Mouse (Mus musculus) stomach, postnatal 0 days (tissue): Measurements from ENCODE around the gene Rnf180.

Experiments
- CTCF ChIP-seq: IDR thresholded peaks from 2 replicates; pipeline ENCODE4 v1.5.1; 2016; ENCODE audit warnings: antibody characterized with exemption, low read depth, mild to moderate bottlenecking, moderate library complexity
- EP300 ChIP-seq: optimal IDR thresholded peaks from 2 replicates; pipeline ENCODE3; 2016; ENCODE audit warnings: antibody characterized with exemption

DNA sequence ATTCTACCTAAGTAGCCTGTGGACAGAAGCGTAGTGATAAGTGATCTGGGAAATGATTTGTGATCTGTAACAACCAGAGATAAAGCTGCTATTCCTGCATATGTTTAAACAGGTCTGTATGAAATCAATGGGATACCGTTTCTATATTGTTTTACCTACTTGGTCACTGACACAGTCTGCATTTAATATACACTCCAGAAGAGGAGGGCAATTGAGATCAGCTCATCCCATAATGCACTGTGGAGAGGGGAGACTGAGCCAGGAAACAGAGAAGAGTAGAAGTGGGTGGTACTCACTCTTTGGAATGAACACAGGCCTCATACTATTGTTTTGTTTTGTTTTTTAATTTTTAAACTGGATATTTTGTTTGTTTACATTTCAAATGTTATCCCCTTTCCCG, 96.0 kb downstream of the Rnf180 start:
- TF ChIP-seq CTCF (no peak), EP300 (no peak)
